Mouse (Mus musculus): Measurements from ENCODE around the gene 2210408I21Rik.

GRCm38 (mm10) chr13:77221072-77221471, 85.7 kb downstream of the 2210408I21Rik start:
- TF ChIP-seq CTCF (conservative IDR thresholded peaks at IDR 0.05; ENCODE audit: insufficient read depth, insufficient read length, low read depth, low read length) (no peak), POLR2A (IDR thresholded peaks at IDR 0.05; ENCODE audit: low read depth, low read length) (no peak)
